Mouse (Mus musculus) liver, embryonic 15.5 days (tissue): Measurements from ENCODE around the gene Phactr4. TPM values are rescaled to one million over a fixed set of nuclear protein-coding genes. Genes with fewer than 3 reads are reported as not detected.
A peak's percentile ranks its signal among the peaks of the same experiment; 100 is the strongest.

Experiments used
- ATAC-seq: fragments of 200-750 bp; cut with Nextera tagmentation; 2 replicates; pipeline ENCODE4 v1.8.0; 2017; ENCODE audit warnings: moderate number of reproducible peaks, mild to moderate bottlenecking, moderate library complexity; ENCODE audit not compliant: insufficient read depth
- H3K27ac ChIP-seq: fragments of 300-500 bp; sonication (generic); replicated peaks from 2 replicates; pipeline ENCODE4 v1.5.1; 2015; ENCODE audit warnings: mild to moderate bottlenecking, inconsistent platforms
- H3K27me3 ChIP-seq: fragments of 300-500 bp; sonication (generic); 2 replicates; pipeline ENCODE4 v1.6.1; 2015; ENCODE audit warnings: mild to moderate bottlenecking, inconsistent platforms
- H3K36me3 ChIP-seq: fragments of 300-500 bp; sonication (generic); replicated peaks from 2 replicates; pipeline ENCODE4 v1.6.1; 2015; ENCODE audit warnings: moderate library complexity, mild to moderate bottlenecking, inconsistent platforms
- H3K4me1 ChIP-seq: fragments of 300-500 bp; sonication (generic); replicated peaks from 2 replicates; pipeline ENCODE4 v1.6.1; 2015; ENCODE audit warnings: inconsistent platforms
- H3K4me2 ChIP-seq: fragments of 300-500 bp; sonication (generic); 2 replicates; pipeline ENCODE4 v1.6.1; 2015; ENCODE audit warnings: moderate library complexity, mild to moderate bottlenecking, inconsistent platforms
- H3K4me3 ChIP-seq: fragments of 300-500 bp; sonication (generic); replicated peaks from 2 replicates; pipeline ENCODE4 v1.5.1; 2015; ENCODE audit warnings: mild to moderate bottlenecking, inconsistent platforms
- H3K9ac ChIP-seq: fragments of 300-500 bp; sonication (generic); 2 replicates; pipeline ENCODE4 v1.6.1; 2015; ENCODE audit warnings: moderate library complexity, mild to moderate bottlenecking, inconsistent platforms
- H3K9me3 ChIP-seq: fragments of 300-500 bp; sonication (generic); replicated peaks from 2 replicates; pipeline ENCODE4 v1.6.1; 2016; ENCODE audit warnings: inconsistent platforms
- WGBS: fragments of 180-500 bp; shearing (Covaris S2); methylation state at CpG from one replicate; pipeline ENCODE4 v1.1.7; 2015; ENCODE audit warnings: mixed read lengths; ENCODE audit not compliant: insufficient replicate concordance; 5-methylcytosine and 5-hydroxymethylcytosine counted together
- polyA plus RNA-seq: library from polyadenylated mRNA; unstranded; fragments of >200 nt; fragmentation: Nextera tagmentation; extraction: Ambion mirVana; gene quantifications from 2 replicates; pipeline ENCODE4 v1.2.1, GENCODE M21; 2015

Gene Phactr4
- 8.0 and 8.6 TPM in 2 replicates for polyA plus RNA-seq

- Histone ChIP-seq H3K9ac (peak within 1 kb of the TSS; percentile 95), H3K27me3 (no peaks in the 10 kb centered on the region), H3K27ac (peak within 1 kb of the TSS; percentile 96), H3K4me3 (peak within 1 kb of the TSS; percentile 87), H3K9me3 (no peaks in the 10 kb centered on the region), H3K4me1 (peaks cover 68% of the 10 kb centered on the region), H3K36me3 (no peaks in the 10 kb centered on the region), H3K4me2 (peak within 1 kb of the TSS; percentile 83)
- peak; percentile 92 for ATAC-seq
- under 1% methylated on average over 72 of the region's 73 CpGs for WGBS
Observed at GRCm38 (mm10) chr4:132421923-132422782, at the start of gene Phactr4. Phactr4 (minus strand) TSS chr4:132422489.

GRCm38 (mm10) chr4:132469873-132470272 lies 47.6 kb upstream of the Phactr4 start:
- 8% methylated on average over 3 of the region's 3 CpGs for WGBS
- no peak overlapping the region for H3K9ac ChIP-seq
- no peak overlapping the region; the same call in 1 of the 2 replicates for H3K27ac ChIP-seq
- ATAC-seq: peak; percentile 29; the same call in 1 of the 2 replicates
- no peak overlapping the region for H3K4me2 ChIP-seq
- H3K4me3 ChIP-seq: no peak overlapping the region
- H3K4me1 ChIP-seq: peaks cover 35% of the 10 kb centered on the region
- H3K36me3 ChIP-seq: no peaks in the 10 kb centered on the region
- no peaks in the 10 kb centered on the region for H3K9me3 ChIP-seq
- H3K27me3 ChIP-seq: no peaks in the 10 kb centered on the region

- Histone ChIP-seq H3K4me1 (peaks cover 36% of the 10 kb centered on the region), H3K9ac (peak overlapping the region; percentile 70), H3K27ac (peak overlapping the region; percentile 79), H3K4me3 (peak overlapping the region; percentile 78), H3K4me2 (peak overlapping the region; percentile 84), H3K9me3 (no peaks in the 10 kb centered on the region), H3K27me3 (no peaks in the 10 kb centered on the region), H3K36me3 (peaks cover 30% of the 10 kb centered on the region)
- no peak for ATAC-seq
- WGBS: under 1% methylated on average over 5 of the region's 5 CpGs
Observed at GRCm38 (mm10) chr4:132464255-132464613, 41.9 kb upstream of the Phactr4 start.

GRCm38 (mm10) chr4:132463430-132464254 lies 41.4 kb upstream of the Phactr4 start, which contains the start of gene Med18:
Med18 (minus strand) TSS chr4:132463921.
- peak within 1 kb of the TSS; percentile 70 for H3K9ac ChIP-seq
- H3K27me3 ChIP-seq: no peaks in the 10 kb centered on the region
- H3K4me2 ChIP-seq: peak within 1 kb of the TSS; percentile 84
- peaks cover 30% of the 10 kb centered on the region for H3K4me1 ChIP-seq
- H3K36me3 ChIP-seq: peaks cover 35% of the 10 kb centered on the region
- H3K27ac ChIP-seq: peak within 1 kb of the TSS; percentile 79
- no peaks in the 10 kb centered on the region for H3K9me3 ChIP-seq
- peak; percentile 86 for ATAC-seq
- under 1% methylated on average over 44 of the region's 44 CpGs for WGBS
- H3K4me3 ChIP-seq: peak within 1 kb of the TSS; percentile 78

- Histone ChIP-seq H3K27me3 (no peaks in the 10 kb centered on the region), H3K27ac (peak overlapping the region; percentile 79)
- whole genome bisulfite sequencing: 7% methylated on average over 11 of the region's 11 CpGs
Observed at GRCm38 (mm10) chr4:132462836-132463235, 40.5 kb upstream of the Phactr4 start.

GRCm38 (mm10) chr4:132460225-132460624 lies 37.9 kb upstream of the Phactr4 start:
- no peak overlapping the region for H3K4me2 ChIP-seq
- H3K4me3 ChIP-seq: no peak overlapping the region
- H3K36me3 ChIP-seq: peaks cover 53% of the 10 kb centered on the region
- no peaks in the 10 kb centered on the region for H3K9me3 ChIP-seq
- no peak for ATAC-seq
- no peak overlapping the region for H3K9ac ChIP-seq
- H3K27me3 ChIP-seq: no peaks in the 10 kb centered on the region
- H3K27ac ChIP-seq: no peak overlapping the region
- 82% methylated on average over 8 of the region's 8 CpGs for WGBS
- peaks cover 29% of the 10 kb centered on the region for H3K4me1 ChIP-seq

More at GRCm38 (mm10) chr4:132462836-132463235, 40.5 kb upstream of the Phactr4 start:
- no peak for ATAC-seq
- Histone ChIP-seq H3K4me2 (peak overlapping the region; percentile 84), H3K36me3 (peaks cover 42% of the 10 kb centered on the region), H3K4me1 (peaks cover 29% of the 10 kb centered on the region), H3K9ac (peak overlapping the region; percentile 70), H3K4me3 (peak overlapping the region; percentile 78), H3K9me3 (no peaks in the 10 kb centered on the region)

- H3K4me3 ChIP-seq: no peak overlapping the region
- no peaks in the 10 kb centered on the region for H3K27me3 ChIP-seq
- 82% methylated on average over 6 of the region's 6 CpGs for WGBS
- no peaks in the 10 kb centered on the region for H3K9me3 ChIP-seq
- H3K4me2 ChIP-seq: no peak overlapping the region
- no peak overlapping the region for H3K9ac ChIP-seq
- 0 out of 2 replicates have a peak overlapping the region, but pooled peaks have one; percentile 3 for H3K27ac ChIP-seq
- H3K36me3 ChIP-seq: peaks cover 36% of the 10 kb centered on the region
- ATAC-seq: no peak
- H3K4me1 ChIP-seq: no peaks in the 10 kb centered on the region
Observed at GRCm38 (mm10) chr4:132455561-132455960, 33.3 kb upstream of the Phactr4 start.

- Histone ChIP-seq H3K27me3 (no peaks in the 10 kb centered on the region), H3K9me3 (no peaks in the 10 kb centered on the region), H3K4me1 (no peaks in the 10 kb centered on the region), H3K36me3 (peaks cover 32% of the 10 kb centered on the region), H3K4me2 (no peak overlapping the region), H3K4me3 (no peak overlapping the region), H3K9ac (no peak overlapping the region), H3K27ac (0 out of 2 replicates have a peak overlapping the region, but pooled peaks have one; percentile 3)
- ATAC-seq: no peak
- 84% methylated on average over 3 of the region's 3 CpGs for whole genome bisulfite sequencing
Observed at GRCm38 (mm10) chr4:132455146-132455545, 32.9 kb upstream of the Phactr4 start.

GRCm38 (mm10) chr4:132454216-132454615 lies 31.9 kb upstream of the Phactr4 start:
- 73% methylated on average over 6 of the region's 6 CpGs for WGBS
- Histone ChIP-seq H3K36me3 (peaks cover 23% of the 10 kb centered on the region), H3K4me1 (peaks cover 6% of the 10 kb centered on the region), H3K4me2 (no peak overlapping the region), H3K9me3 (no peaks in the 10 kb centered on the region), H3K27ac (no peak overlapping the region), H3K9ac (no peak overlapping the region), H3K27me3 (no peaks in the 10 kb centered on the region), H3K4me3 (no peak overlapping the region)
- ATAC-seq: no peak

GRCm38 (mm10) chr4:132449778-132450177 lies 27.5 kb upstream of the Phactr4 start:
- H3K4me1 ChIP-seq: peaks cover 6% of the 10 kb centered on the region
- no peaks in the 10 kb centered on the region for H3K36me3 ChIP-seq
- no peak overlapping the region for H3K4me2 ChIP-seq
- H3K4me3 ChIP-seq: no peak overlapping the region
- no peaks in the 10 kb centered on the region for H3K9me3 ChIP-seq
- peaks cover 6% of the 10 kb centered on the region for H3K27me3 ChIP-seq
- H3K9ac ChIP-seq: no peak overlapping the region
- no peak overlapping the region for H3K27ac ChIP-seq
- WGBS: 52% methylated on average over 3 of the region's 3 CpGs
- peak; percentile 60; the same call in 1 of the 2 replicates for ATAC-seq

GRCm38 (mm10) chr4:132446105-132446504 lies 23.8 kb upstream of the Phactr4 start:
- no peaks in the 10 kb centered on the region for H3K36me3 ChIP-seq
- H3K27ac ChIP-seq: no peak overlapping the region
- ATAC-seq: no peak
- H3K27me3 ChIP-seq: peaks cover 6% of the 10 kb centered on the region
- no peaks in the 10 kb centered on the region for H3K9me3 ChIP-seq
- H3K4me2 ChIP-seq: no peak overlapping the region
- H3K4me1 ChIP-seq: peaks cover 6% of the 10 kb centered on the region
- no peak overlapping the region for H3K9ac ChIP-seq
- H3K4me3 ChIP-seq: no peak overlapping the region
- 59% methylated on average over 12 of the region's 12 CpGs for WGBS
